Mouse (Mus musculus): ENCODE results near the gene Gm17455.

Gene Gm17455

GRCm38 (mm10) chr10:60373937-60374578 is 25.5 kb upstream of the Gm17455 start:
- no peak for DNase-seq (ENCODE audit: low spot score)

DNA sequence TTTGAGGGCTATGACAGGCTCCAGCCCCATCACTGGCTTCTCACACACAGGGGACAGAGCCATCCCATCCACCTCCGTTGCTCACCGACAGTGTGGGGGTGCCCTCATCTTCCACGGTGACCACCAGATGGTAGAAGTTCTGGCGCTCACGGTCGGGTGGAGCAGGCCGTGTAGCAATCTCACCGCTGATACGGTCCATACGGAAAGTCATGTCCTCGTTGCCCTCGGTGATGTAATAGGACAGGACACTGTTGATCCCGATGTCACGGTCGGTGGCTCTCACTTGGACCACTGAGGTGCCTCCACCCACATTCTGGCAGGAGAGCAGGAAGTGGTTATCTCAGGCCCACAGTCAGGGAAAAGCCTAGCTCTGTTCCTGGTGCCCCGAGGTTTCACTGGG is 22.8 kb upstream of the Gm17455 start:
- DNase-seq (ENCODE audit: low spot score), result no peak

DNA sequence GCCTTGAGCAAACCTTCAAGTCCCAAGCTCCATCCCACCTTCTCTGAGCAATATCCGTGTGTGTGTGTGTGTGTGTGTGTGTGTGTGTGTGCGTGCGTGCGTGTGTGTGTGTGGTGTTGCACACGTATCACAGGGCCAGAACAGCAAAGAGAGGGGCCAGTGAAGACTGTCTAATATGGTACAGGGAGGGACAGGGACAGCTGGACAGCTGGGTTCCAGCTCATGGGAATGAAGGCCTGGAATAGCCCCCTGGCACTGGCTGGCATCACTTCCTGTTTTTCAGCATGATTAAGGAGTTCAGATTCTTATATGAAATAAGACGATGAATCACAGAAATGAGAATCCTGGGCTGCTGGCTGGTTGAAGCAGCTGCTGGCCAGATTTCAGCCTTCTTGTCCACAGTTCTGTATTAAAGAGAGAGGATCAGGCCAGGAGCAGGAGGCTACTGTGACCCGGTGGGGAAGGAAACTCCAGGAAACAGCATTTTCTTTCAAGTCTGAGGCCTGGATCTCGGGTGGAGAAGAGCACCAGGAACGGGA is 20.0 kb upstream of the Gm17455 start:
- no peak for DNase-seq (ENCODE audit: low spot score)

DNA sequence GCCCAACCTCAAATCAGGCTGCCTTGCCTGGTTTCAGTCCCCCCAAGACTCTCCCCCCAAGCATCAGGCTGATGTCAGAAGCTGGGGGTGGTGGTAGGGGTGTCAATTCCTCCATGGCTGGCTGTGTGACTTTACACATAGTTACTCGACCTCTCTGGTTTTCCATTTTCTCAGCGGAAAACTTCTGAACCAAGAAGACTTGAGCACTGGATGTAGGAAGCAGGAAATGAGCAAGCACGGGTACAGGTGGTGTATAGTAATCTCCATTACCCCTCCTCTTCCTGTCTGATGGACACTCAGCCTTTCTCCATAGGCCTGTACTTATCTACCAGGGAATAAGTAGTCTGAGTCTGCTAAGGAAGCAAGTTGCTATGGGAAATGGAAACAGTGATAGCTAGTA is 19.3 kb upstream of the Gm17455 start:
- DNase-seq (ENCODE audit: low spot score), result no peak

GRCm38 (mm10) chr10:60381142-60381925 is 18.2 kb upstream of the Gm17455 start:
- DNase-seq (ENCODE audit: low spot score), result no peak

DNA sequence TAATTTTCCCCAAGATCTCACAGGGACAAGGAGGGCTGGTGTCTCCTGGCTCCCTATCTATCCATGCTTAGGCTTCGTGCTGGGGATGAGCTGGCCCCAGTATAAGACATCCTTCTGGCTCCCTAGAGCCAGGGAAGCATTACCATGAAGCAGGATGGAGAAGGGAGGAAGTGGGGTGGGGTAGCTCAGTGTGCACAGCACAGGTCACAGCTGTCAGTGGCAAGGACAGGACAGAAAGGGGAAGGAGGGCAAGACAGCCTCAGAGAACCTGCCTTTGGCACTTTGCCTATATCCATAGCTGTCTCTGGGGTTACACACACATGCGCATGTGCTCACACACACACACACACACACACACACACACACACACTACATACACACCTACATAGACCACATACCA is 11.2 kb upstream of the Gm17455 start:
- no peak for DNase-seq (ENCODE audit: low spot score)

DNA sequence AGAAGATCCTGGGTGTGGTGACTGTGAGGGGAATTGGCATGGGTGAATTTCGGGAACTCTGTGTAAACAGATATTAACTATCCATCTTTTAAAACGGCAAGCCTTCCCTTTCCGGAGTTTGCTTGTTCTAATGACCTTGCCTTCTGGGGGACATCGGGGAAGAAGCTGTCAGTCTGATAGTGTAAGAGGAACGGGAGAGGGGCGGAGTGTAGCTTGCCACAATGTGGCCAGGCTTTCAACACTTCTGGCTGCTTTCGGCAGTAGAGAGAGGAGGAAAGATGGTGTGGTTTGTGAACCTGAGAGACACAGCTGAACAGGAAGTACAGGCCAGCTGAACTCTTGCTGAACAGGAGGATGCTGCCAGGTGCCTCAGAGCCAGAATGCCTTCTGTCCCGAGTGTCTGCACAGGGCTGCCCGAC is 10.1 kb upstream of the Gm17455 start:
- DNase-seq (ENCODE audit: low spot score), result no peak

DNA sequence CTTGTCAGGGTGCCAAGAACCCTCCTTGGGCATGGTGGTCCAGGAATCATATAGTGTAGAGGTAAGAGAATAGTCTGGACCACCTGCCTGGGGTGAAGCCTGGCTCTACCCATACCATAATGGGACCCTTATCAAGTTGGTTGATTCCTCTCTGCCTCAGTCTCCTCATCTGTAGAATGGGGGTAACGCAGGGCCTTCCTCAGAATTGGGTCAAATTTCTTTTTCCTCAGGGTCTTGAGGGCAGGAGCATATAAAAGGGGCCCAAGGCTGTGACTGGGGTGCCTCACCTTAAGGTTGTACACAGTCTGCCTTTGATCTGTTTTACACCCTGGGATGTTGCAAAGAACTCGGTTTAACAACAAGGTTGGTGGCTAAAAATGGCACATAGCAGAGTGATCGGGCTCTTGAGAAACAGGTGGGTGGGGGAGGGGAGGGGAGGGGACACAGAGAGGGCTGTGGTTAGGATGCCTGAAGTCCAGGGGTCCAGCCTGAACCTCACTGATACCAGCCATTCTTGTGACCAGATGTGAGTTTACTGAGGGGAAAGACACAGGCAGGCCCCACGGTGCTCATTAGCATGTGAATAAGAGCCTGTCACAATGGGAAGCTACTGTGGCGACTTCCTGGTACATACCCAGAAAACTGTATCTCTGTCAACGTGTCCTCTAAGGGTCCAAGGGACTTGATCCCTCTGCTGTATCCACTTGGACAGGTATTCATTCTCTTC is 9.2 kb upstream of the Gm17455 start:
- DNase-seq (ENCODE audit: low spot score), result no peak

- no peak for DNase-seq (ENCODE audit: low spot score)
Measured at GRCm38 (mm10) chr10:60390904-60391420, 8.6 kb upstream of the Gm17455 start.

DNA sequence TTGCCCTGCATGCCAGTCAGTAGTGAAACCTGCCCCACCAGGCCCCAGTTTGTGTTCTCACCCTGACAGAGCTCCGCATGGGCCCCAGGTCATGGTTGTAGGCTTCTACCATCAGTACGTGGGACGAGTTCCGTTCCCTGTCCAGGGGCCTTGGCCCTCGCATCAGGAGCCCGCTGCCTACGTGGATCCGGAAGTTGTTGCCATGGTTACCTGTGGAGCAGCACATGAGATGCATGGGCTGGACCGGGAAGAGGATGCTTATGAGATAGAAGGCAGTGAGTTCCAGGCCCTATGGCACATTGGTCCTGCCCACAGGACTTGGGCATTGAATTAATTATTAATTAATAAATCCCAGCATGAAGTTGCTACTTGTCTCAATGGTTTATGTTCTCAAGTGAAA is 7.9 kb upstream of the Gm17455 start:
- DNase-seq (ENCODE audit: low spot score), result no peak

DNA sequence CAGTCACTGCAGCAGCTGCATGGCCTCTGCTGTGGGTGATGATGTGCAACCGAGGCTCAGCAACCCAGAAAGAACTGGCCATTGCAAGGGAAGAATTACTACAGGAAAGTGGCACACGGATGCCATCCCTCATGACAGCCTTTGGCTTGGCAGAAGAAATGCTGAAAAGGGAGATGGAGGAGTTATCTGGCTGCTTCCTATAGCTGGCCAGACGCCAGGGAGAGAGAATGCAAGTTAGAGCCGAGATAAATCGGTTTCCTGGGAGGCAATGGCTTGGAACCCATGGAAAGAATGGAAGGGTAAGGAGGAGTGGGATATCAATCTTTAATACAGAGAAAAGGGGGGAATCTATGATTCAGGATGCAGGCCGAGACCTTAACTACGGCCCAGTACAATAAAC is 4.6 kb upstream of the Gm17455 start:
- DNase-seq (ENCODE audit: low spot score), result no peak

- DNase-seq (ENCODE audit: low spot score), result no peak
Measured at GRCm38 (mm10) chr10:60395605-60396004, 3.9 kb upstream of the Gm17455 start.

GRCm38 (mm10) chr10:60398051-60398814 is 1.3 kb upstream of the Gm17455 start:
- DNase-seq (ENCODE audit: low spot score), result no peak

DNA sequence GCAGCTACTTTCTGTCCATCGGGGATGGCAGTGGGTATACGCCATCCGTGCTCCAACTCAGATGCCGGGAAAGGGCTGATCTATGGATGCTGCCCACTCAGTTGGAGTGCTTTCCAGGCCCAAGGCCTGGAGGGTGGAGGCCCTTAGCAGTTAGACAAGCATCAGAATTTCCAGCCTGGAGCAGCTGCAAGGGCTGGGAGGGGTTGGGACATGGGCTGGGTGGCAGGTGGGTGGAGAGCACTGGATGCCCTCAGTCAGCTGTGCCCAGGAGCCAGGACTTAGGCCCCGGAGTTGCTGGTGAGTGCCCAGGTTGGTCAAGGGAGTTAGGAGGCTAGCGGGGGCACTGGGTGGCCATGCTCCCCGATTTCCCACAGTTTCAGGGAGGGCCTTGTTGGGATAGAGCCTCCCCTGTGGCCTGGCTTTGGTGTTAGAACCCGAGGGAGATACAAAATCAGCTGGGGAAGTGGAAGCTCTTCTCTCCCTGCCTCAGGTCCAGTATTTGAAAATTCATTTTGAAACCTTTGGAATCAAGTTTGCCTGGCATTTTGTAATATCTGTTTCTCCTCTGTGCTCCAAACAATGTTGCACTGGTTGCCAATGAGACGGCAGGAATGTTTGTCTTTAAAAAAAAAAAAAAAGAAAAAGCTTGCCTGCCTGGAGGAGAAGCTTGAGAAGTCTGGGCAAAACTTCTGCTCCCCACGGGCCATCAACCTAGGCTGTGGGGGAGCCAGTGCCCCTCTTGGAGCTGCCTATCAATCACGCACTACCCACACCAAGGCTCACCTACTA is 1.2 kb downstream of the Gm17455 start:
- DNase-seq (ENCODE audit: low spot score), result no peak

GRCm38 (mm10) chr10:60405460-60406177 is 6.1 kb downstream of the Gm17455 start:
- peak; percentile 18 for DNase-seq (ENCODE audit: low spot score)

DNA sequence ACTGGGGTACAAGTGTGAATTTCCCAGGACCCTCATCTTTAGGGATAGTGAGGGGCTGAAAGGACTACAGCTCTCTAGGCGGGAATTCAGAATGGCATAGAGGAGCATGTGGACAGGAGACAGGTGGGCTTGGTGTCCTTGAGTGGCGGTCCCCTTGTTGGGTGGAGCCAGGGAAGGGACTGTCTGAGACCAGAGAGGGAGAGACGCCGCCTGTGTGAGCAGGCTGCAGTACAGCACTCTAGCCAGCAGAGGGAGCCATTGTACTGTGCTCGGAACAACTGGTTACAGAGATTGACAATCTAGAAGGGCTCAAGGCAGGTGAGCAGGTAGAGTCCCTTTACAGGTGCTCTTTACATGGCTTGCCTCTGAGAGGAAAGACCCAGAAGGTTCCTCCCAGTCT is 8.3 kb downstream of the Gm17455 start:
- peak; percentile 29 for DNase-seq (ENCODE audit: low spot score)

DNA sequence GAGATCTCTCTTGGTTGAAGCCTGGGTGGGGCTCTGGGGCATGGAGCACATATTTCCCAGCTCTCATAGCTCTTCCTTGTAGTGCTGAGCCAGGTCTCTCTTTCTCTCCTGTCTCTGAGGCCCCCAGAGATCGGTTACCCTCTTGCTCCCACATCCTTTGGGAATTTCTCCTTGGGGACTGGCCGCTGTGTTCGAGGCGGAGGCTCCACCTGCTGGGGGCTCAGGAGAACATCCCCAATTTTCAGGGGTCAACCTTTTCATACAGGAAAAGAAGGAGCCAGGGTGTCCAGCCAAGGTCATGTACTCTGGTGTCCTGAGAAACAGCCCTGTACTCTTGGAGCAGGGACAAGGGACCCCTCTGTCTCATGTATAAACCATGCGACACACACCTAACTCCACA is 12.3 kb downstream of the Gm17455 start:
- DNase-seq (ENCODE audit: low spot score), result no peak

GRCm38 (mm10) chr10:60413756-60414155 is 14.2 kb downstream of the Gm17455 start:
- DNase-seq (ENCODE audit: low spot score), result no peak

DNA sequence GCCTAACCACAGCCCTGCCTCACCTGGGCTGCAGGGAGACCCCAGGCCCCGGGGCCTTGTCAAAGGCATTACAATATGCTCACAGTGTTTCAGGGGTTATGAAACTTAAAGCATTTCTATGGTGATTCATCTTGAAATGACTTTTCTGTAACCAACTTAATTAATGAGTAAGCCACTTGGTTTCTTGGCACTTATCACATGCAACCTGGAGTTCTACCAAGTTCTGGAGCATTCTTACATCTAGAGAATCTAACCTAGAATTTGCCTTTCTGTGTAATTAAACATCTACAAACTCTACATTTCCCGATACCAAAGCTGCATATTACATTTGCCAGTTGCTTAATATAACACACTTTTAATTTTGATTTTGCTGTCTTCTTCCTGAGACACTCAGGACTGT is 17.5 kb downstream of the Gm17455 start:
- DNase-seq (ENCODE audit: low spot score), result no peak

DNA sequence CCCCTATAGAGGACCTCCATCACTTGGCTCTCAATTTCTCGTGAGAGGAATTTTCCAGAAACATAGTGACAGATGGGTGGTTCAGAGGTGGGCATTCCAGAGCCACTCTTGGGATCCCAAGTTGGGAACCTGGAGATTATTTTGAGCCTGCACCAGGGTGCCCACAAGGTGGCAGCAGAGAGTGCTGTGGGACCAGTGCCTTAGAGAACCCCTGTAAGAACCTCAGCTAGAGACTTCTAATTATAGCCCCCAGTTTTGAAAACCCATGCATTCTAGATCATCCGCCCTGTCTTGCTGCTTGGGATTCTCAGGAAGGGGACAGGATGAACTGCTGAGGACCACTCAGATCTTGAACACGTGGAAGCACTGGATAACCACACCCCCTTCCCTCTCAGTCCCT is 18.6 kb downstream of the Gm17455 start:
- peak; percentile 40 for DNase-seq (ENCODE audit: low spot score)

Measured in ovary, postnatal 10 days (tissue).